Mouse (Mus musculus): ENCODE measurements around the gene Cd302.

GRCm38 (mm10) chr2:60234506-60234905 lies 49.8 kb downstream of the Cd302 start:
- no peak for TF ChIP-seq POLR2A (IDR thresholded peaks at IDR 0.05; ENCODE audit: extremely low read depth, insufficient read depth, low read length)
- no peak for TF ChIP-seq CTCF (IDR thresholded peaks at IDR 0.05; ENCODE audit: extremely low read depth, insufficient read depth, low read length)

Measured in cortical plate, adult 2 months (tissue).